Mouse (Mus musculus) bone marrow macrophage, adult 2 months (primary cell): ENCODE measurements around the gene Bglap3.
"Not testable (repeated sequence)": the region's sequence is repeated elsewhere in the genome, so short reads cannot be mapped to it uniquely, and the experiment has no call there.

ENCODE experiments used
- CTCF ChIP-seq: IDR thresholded peaks from 2 replicates; pipeline ENCODE4 v1.5.1; 2012; ENCODE audit warnings: low read depth, mild to moderate bottlenecking, low read length, moderate library complexity
- POLR2A ChIP-seq: IDR thresholded peaks from 2 replicates; pipeline ENCODE4 v1.6.1; 2012; ENCODE audit warnings: mild to moderate bottlenecking, low read depth, low read length, borderline replicate concordance

DNA sequence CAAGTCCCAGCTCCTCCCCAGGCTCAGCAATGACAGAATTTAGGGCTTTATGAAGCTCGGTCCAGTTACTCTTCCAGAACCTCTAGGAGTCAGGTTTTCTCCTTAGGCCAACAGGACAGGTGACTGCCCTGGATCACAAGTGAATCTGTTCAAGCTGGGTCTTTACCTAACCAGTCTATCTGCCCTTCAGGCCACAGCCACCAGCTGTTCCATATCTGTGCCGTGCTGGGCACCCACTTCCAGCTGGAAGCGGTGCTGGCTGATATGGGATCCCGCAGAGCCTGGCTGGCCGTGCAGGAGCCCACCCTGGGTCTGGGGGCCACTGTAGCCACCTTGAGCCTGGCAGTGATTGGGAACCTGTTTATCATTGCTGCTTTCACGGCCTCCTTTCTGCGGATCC is 9.8 kb upstream of the Bglap3 start:
- TF ChIP-seq CTCF, POLR2A: not testable (repeated sequence)
